Mouse (Mus musculus) limb, embryonic 15.5 days (tissue): ENCODE data around the gene Rpl24. TPM values are rescaled to one million over a fixed set of nuclear protein-coding genes. Genes with fewer than 3 reads are reported as not detected.
A peak's percentile ranks its signal among the peaks of the same experiment; 100 is the strongest.
"Not testable (repeated sequence)": the region's sequence is repeated elsewhere in the genome, so short reads cannot be mapped to it uniquely, and the experiment has no call there.

Experiments used
- ATAC-seq: fragments of 200-750 bp; cut with Nextera tagmentation; 2 replicates; pipeline ENCODE4 v1.8.0; 2017; ENCODE audit warnings: low read depth, moderate TSS enrichment; ENCODE audit not compliant: insufficient number of reproducible peaks, low FRiP score, low TSS enrichment
- H3K27ac ChIP-seq: fragments of 300-500 bp; sonication (generic); 2 replicates; pipeline ENCODE4 v1.5.1; 2015; ENCODE audit warnings: moderate library complexity, mild to moderate bottlenecking, inconsistent platforms
- H3K27me3 ChIP-seq: fragments of 300-500 bp; sonication (generic); 2 replicates; pipeline ENCODE4 v1.6.1; 2015; ENCODE audit warnings: inconsistent platforms
- H3K36me3 ChIP-seq: fragments of 300-500 bp; sonication (generic); 2 replicates; pipeline ENCODE4 v1.6.1; 2015; ENCODE audit warnings: inconsistent platforms
- H3K4me1 ChIP-seq: fragments of 300-500 bp; sonication (generic); 2 replicates; pipeline ENCODE4 v1.6.1; 2015; ENCODE audit warnings: inconsistent platforms
- H3K4me2 ChIP-seq: fragments of 300-500 bp; sonication (generic); 2 replicates; pipeline ENCODE4 v1.6.1; 2015; ENCODE audit warnings: mild to moderate bottlenecking, inconsistent platforms
- H3K4me3 ChIP-seq: fragments of 300-500 bp; sonication (generic); 2 replicates; pipeline ENCODE4 v1.5.1; 2015; ENCODE audit warnings: mild to moderate bottlenecking, inconsistent platforms
- H3K9ac ChIP-seq: fragments of 300-500 bp; sonication (generic); 2 replicates; pipeline ENCODE4 v1.6.1; 2015; ENCODE audit warnings: inconsistent platforms
- H3K9me3 ChIP-seq: fragments of 300-500 bp; sonication (generic); 2 replicates; pipeline ENCODE4 v1.6.1; 2016; ENCODE audit warnings: inconsistent platforms
- WGBS: fragments of 180-500 bp; shearing (Covaris S2); methylation state at CpG from one replicate; pipeline ENCODE4 v1.1.7; 2015; 5-methylcytosine and 5-hydroxymethylcytosine counted together
- polyA plus RNA-seq: library from polyadenylated mRNA; unstranded; fragments of >200 nt; fragmentation: Nextera tagmentation; extraction: Ambion mirVana; gene quantifications from 2 replicates; pipeline ENCODE4 v1.2.1, GENCODE M21; 2015

The Rpl24 gene
- polyA plus RNA-seq, 1 experiment from 2014 or later, result 730 TPM

DNA sequence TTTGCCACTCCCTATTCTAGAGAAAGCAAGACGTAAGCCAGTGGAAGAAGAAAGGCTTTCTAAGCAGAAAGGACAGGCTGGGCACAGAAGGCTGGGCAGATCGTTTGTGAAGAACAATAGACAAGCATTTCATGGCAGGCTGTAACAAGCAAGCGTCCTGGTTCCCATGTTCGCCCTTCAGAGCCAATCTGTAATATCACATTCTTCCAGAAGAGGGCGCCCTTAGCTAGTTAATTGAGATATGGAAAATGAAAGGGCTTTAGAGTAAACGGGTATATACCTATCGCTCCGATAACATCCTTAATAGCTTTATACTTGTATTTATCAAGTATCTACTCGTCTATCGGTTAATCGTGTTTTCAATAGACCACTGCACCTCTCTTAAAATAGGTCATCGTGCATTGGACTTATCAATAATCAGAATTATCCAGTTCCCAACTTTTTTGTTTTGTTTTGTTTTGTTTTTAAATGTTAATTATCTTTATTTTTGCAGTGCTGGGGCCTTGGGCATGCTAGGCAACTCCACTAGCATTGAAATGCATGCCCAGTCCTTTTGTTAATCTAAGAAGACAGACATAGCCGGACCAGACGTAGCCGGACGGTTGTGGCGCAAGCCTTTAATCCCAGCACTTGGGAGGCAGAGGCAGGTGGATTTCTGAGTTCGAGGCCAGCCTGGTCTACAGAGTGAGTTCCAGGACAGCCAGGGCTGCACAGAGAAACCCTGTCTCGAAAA is 15.0 kb upstream of the Rpl24 start:
- H3K4me3 ChIP-seq, result no peak overlapping the region
- no peaks in the 10 kb centered on the region for H3K27me3 ChIP-seq
- H3K9me3 ChIP-seq, result no peaks in the 10 kb centered on the region
- no peak overlapping the region for H3K9ac ChIP-seq
- no peaks in the 10 kb centered on the region for H3K4me1 ChIP-seq
- no peaks in the 10 kb centered on the region for H3K36me3 ChIP-seq
- no peak for ATAC-seq
- 0 out of 2 replicates have a peak overlapping the region, but pooled peaks have one; percentile 10 for H3K4me2 ChIP-seq
- no peak overlapping the region for H3K27ac ChIP-seq
- 39% methylated on average over 19 of the region's 19 CpGs for WGBS

DNA sequence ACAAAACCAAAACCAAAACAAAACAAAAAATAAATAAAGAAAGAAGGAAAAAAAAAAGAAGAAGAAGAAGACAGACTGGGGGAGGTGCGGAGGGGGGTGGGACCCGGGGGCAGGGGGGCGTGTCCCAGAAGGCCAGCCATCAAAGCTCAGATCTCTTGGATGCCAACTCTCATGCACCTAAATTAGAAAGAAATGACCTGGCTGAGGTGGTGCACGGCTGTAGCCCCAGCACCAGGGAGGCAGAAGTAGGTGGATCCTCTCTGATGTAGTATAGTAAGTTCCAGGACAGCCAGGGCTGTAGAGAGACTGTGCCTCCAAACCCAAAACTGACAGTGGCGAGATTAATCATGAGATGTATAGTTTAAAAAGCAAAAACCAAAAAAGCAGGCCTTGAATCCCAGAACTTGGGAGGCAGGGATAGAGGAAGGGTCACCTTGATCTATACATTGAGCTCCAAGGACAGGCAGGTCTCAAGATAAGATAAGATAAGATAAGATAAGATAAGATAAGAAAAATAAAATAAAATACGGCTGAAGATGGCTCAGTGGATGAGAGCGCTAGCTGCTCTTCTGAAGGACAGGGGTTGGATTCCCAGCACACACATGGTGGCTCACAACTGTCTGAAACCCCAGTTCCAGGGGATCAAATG is 14.3 kb upstream of the Rpl24 start:
- no peak for ATAC-seq
- no peaks in the 10 kb centered on the region for H3K4me1 ChIP-seq
- WGBS, result 74% methylated on average over 7 of the region's 7 CpGs

DNA sequence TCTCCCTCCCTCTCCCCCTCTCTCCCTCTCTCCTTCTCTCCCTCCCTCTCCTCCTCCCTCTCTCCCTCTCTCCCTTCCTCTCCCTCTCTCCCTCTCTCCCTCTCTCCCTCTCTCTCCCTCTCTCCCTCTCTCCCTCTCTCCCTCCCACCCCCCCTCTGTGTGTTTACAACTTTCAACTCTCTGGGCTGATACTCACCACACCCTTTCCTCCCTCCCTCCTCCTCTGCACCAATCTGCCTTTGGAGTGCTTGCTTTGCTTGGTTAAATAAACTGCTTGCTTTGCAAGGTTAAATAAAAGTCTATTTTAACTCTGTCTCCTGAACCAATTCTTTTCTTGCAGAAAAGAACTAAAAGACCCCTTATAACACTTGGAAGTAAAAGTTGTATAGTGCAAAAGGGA is 13.3 kb upstream of the Rpl24 start:
- Histone ChIP-seq H3K4me3 (no peak overlapping the region), H3K27ac (no peak overlapping the region), H3K9ac (no peak overlapping the region), H3K36me3 (no peaks in the 10 kb centered on the region), H3K4me2 (no peak overlapping the region), H3K27me3 (no peaks in the 10 kb centered on the region), H3K4me1 (no peaks in the 10 kb centered on the region), H3K9me3 (no peaks in the 10 kb centered on the region)
- ATAC-seq, result no peak

More for the DNA sequence above, 14.3 kb upstream of the Rpl24 start:
- Histone ChIP-seq H3K9me3 (no peaks in the 10 kb centered on the region), H3K4me2 (no peak overlapping the region), H3K27ac (no peak overlapping the region), H3K9ac (no peak overlapping the region), H3K27me3 (no peaks in the 10 kb centered on the region), H3K36me3 (no peaks in the 10 kb centered on the region), H3K4me3 (no peak overlapping the region)

- not testable (repeated sequence) for H3K36me3 ChIP-seq, H3K27me3 ChIP-seq, H3K4me2 ChIP-seq, H3K4me1 ChIP-seq, H3K4me3 ChIP-seq, H3K9ac ChIP-seq, H3K9me3 ChIP-seq, ATAC-seq, H3K27ac ChIP-seq
- WGBS, result 86% methylated on average over 9 of the region's 9 CpGs
Measured at GRCm38 (mm10) chr16:55954196-55954595, 11.9 kb upstream of the Rpl24 start.

DNA sequence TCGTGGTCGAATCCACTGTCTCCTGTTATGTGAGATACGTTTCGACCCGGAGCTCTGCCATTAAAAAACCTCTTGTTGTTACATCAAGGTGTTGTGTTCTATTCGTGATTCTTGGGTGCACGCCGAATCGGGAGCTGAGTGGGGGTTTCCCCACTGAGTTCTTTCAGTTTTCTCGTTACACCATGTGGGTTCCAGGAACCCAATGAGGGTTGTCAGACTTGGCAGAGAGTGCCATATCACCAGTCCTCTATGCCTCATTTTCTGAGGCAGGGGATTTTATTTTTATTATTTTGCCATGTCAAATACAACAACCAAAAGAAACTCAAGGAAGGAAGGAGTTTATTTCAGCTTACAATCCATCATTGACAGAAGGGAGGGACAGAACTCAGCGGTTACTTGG is 3.0 kb upstream of the Rpl24 start:
- H3K36me3 ChIP-seq, H3K9me3 ChIP-seq, ATAC-seq, H3K4me3 ChIP-seq, H3K27ac ChIP-seq, H3K4me1 ChIP-seq, H3K27me3 ChIP-seq, H3K9ac ChIP-seq, H3K4me2 ChIP-seq: not testable (repeated sequence)
- 88% methylated on average over 6 of the region's 11 CpGs for WGBS

DNA sequence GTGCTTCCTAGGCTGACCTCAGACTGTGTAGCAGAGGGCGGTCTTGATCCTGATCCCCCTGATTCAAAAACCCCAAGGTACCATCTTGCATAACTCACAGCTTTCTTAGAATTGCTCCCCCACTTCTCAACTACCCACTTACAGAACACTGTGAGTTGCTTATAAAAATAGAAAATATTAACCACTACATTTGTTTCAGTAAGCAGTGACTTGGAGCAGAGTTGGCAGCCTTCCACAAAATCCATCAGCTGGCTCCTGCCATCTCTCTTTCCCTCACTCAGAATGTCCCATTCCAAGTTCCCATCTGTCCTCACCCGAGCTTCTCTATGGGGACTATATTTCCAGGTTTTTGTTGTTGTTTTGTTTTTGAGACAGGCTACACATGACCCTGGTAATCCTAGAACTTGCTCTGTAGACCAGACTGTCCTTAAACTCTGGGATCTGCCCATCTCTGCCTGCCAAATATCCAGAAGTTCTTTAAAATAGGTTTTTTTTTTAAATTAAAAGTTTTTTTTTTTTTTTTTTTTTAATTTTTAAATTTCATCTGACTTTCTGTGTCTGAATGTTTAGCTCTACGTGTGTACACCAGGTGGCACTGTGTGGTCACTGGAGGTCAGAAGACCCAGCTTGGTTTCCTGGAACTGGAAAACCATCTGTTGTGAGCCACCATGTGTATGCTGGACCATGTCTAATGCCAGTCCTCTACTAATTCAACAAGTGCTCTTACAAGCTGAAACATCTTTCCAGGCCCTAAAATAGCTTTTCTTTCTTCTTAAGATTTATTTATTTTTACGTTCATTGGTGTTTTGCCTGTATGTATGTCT is 1.7 kb upstream of the Rpl24 start:
- no peak overlapping the region for H3K4me3 ChIP-seq
- peaks cover 9% of the 10 kb centered on the region for H3K36me3 ChIP-seq
- WGBS, result 63% methylated on average over 4 of the region's 4 CpGs
- H3K9ac ChIP-seq, result no peak overlapping the region
- no peaks in the 10 kb centered on the region for H3K9me3 ChIP-seq
- no peak overlapping the region for H3K27ac ChIP-seq
- no peak overlapping the region for H3K4me2 ChIP-seq
- H3K27me3 ChIP-seq, result no peaks in the 10 kb centered on the region
- peaks cover 13% of the 10 kb centered on the region; the same call in 1 of the 2 replicates for H3K4me1 ChIP-seq
- no peak for ATAC-seq

DNA sequence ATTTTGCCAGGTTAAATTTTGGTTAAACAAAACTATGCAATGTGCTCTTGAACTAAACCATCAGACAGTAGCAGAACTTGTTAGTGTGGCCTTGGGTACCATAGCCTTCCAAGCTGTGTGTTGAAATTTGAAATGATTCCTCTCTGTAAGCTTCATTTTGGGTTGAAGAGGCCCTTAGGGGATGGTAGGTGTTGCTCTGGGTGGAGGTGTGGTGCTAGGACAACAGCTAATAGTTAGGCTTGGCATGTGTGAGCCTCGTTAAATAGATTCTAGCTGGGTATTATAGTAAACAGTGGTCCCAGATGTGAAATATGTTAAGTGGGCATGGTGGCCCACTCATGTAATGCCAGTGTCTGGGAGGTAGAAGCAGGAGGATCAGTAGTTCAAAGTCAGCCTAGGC is 1.1 kb downstream of the Rpl24 start:
- peak overlapping the region; percentile 76 for H3K9ac ChIP-seq

DNA sequence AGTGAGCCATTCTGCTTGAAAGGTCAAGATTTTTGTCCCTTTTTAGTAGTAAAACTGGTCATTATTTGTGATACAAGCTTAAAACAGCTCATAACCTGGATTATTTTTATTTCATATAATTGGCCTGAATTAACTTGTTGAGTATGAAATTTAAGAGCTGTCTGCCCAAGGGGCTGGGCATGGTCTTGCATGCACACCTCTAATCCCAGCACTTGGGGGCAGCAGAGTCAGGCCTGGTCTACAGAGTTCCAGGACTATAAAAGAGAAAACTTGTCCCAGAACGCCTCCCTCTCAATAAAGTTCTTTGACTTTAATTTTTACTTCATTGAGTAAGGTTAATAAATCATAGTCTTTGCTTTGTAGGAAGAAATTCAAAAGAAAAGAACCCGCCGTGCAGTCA is 3.1 kb downstream of the Rpl24 start:
- Histone ChIP-seq H3K4me1 (peaks cover 27% of the 10 kb centered on the region), H3K27me3 (no peaks in the 10 kb centered on the region), H3K4me3 (no peak overlapping the region), H3K4me2 (no peak overlapping the region), H3K27ac (no peak overlapping the region), H3K9me3 (no peaks in the 10 kb centered on the region), H3K36me3 (peaks cover 39% of the 10 kb centered on the region), H3K9ac (no peak overlapping the region)
- 72% methylated on average over 3 of the region's 3 CpGs for WGBS
- ATAC-seq, result no peak

More for the DNA sequence above, 1.1 kb downstream of the Rpl24 start:
- WGBS, result 15% methylated on average over 1 of the region's 1 CpGs
- Histone ChIP-seq H3K27me3 (no peaks in the 10 kb centered on the region), H3K27ac (no peak overlapping the region), H3K36me3 (peaks cover 38% of the 10 kb centered on the region), H3K4me3 (peak overlapping the region; percentile 69), H3K4me2 (peak overlapping the region; percentile 71), H3K9me3 (no peaks in the 10 kb centered on the region), H3K4me1 (peaks cover 22% of the 10 kb centered on the region)
- no peak for ATAC-seq

DNA sequence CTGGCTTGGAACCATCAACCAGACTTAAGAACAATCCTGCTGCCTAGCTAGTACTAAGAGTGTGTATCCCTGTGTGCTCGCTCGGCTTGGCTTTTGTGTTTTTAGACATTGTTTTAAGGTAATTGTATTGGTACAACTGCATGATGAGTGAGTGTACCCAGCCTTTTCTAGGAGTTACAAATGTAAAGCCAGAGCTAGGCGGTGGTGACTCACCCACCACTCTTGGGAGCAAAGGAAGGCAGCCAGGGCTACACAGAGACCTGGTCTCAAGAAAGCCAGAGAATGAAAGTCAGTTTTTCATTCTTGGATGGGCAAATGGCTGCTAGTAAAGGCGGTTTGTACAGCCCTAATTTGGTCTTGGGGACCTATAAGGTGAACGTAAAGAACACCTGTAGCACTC is 4.3 kb downstream of the Rpl24 start:
- H3K9ac ChIP-seq, result no peak overlapping the region
- no peak for ATAC-seq
- 89% methylated on average over 5 of the region's 5 CpGs for WGBS

DNA sequence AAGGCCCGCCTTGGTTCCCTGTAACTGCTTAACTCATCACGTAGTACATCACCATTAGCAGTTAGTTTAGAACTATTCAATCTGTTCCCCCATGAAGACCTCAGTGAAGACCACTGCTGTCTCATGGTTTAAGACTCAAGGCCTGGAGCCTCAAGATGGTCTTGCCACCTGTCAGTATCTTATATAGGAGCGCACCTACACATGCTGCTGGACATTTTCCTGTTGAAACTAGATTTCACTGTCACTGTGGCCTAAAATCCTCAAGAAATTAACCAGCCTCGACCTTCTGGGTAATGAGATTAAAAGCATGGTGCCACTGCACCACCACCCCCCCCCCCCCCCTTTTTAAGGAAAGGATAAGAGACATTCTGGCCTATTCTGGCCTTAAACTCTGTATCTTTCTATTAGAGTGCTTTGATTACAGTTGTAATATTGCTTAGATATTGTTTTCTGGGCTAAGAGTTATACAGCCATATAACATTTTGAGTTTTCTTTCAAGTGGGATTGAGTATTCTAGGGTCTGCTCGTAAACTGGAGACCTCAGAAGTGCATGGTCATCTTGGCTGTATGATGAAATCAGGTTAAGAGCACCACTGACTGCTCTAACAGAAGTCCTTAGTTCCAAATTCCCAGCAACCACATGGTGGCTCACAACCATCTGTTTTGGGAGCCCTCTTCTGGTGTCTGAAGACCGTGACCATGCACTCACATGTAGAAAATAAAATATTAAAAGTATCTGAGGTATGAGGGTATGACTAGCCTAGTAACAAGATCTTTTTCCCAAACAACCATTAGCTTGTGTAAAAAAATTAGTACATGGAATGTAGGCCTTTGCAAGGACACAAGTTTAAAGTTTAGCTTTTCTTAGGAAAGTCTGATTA is 5.9 kb downstream of the Rpl24 start:
- peaks cover 31% of the 10 kb centered on the region for H3K4me1 ChIP-seq
- H3K36me3 ChIP-seq, result peaks cover 39% of the 10 kb centered on the region
- ATAC-seq, result no peak
- no peak overlapping the region for H3K4me2 ChIP-seq
- 75% methylated on average over 6 of the region's 6 CpGs for WGBS
- H3K9me3 ChIP-seq, result no peaks in the 10 kb centered on the region
- no peak overlapping the region for H3K27ac ChIP-seq
- H3K4me3 ChIP-seq, result no peak overlapping the region
- H3K9ac ChIP-seq, result no peak overlapping the region
- H3K27me3 ChIP-seq, result no peaks in the 10 kb centered on the region

More for the DNA sequence above, 4.3 kb downstream of the Rpl24 start:
- no peak overlapping the region for H3K4me2 ChIP-seq
- H3K27ac ChIP-seq, result no peak overlapping the region
- no peaks in the 10 kb centered on the region for H3K27me3 ChIP-seq
- peaks cover 31% of the 10 kb centered on the region for H3K4me1 ChIP-seq
- H3K36me3 ChIP-seq, result peaks cover 39% of the 10 kb centered on the region
- H3K9me3 ChIP-seq, result no peaks in the 10 kb centered on the region
- H3K4me3 ChIP-seq, result no peak overlapping the region

- H3K4me1 ChIP-seq, result peaks cover 27% of the 10 kb centered on the region
- H3K27me3 ChIP-seq, result no peaks in the 10 kb centered on the region
- peaks cover 39% of the 10 kb centered on the region for H3K36me3 ChIP-seq
- WGBS, result 55% methylated on average over 10 of the region's 10 CpGs
- no peaks in the 10 kb centered on the region for H3K9me3 ChIP-seq
- peak overlapping the region; percentile 93 for H3K27ac ChIP-seq
- ATAC-seq, result no peak
- peak overlapping the region; percentile 57 for H3K4me2 ChIP-seq
- peak overlapping the region; percentile 99 for H3K4me3 ChIP-seq
- H3K9ac ChIP-seq, result no peak overlapping the region
Measured at GRCm38 (mm10) chr16:55972626-55973201, 6.6 kb downstream of the Rpl24 start.
